Mouse (Mus musculus): ENCODE measurements at regions not wholly inside any gene's neighbourhood (a gene's known extent, or its start where the extent isn't known, plus 50 kb on each side); places are given as distances from the start of the nearest gene placed in this dataset.
A peak's percentile ranks its signal among the peaks of the same experiment; 100 is the strongest.

DNA sequence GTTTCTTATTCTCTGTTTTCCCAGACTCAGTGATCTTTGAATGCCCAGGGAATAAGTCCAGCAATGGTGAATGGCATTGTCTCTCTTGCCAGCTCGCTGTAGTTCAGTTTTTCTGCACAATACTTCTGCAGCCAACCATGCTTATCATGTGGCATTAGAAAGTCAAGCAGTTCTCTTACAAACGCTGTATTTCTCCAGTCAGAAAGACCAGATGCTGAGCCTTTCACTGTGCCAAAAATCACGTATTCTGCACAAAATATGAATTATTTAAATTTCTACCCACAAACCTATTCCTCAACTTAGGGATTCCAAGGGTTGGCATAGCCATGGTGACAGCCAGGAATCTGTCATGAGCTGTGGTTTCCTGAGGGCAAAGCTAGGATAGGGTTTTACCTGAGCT lies 95.0 kb upstream of the 1700025G04Rik start:
- no peak for ATAC-seq (ENCODE audit: low FRiP score, low read depth)

DNA sequence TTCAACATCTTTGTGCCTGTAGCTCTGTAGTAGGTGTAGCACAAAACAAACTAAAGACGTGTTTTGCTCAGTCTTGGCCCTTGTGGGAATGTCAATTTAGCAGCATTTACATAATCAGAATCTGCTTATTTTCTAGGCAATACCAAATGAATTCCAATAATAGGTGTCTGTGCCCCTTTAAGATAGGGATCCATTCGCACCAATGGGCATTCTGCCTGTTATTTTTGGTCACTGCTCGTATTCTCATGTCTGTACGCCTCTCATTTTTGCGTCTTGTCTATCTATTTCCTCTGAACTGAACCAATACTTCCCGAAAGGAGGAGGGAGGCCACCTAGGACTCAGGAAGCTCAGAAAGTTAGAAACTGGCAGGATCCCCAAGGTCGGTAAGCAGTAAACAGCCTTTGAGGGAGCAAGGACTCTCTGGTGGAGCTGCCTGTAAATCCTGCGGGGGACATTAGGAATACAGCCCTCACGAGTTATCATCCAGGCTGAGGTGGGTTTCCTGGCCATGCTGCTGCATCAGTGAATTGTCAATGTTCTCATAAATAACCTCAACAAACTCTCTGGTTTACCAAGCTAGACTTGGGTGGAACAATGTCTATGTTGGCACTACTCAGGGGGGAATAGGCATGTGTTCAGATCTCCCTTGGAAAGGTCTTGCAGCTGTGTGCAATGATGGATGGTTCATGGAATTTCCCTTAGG lies 86.5 kb upstream of the 1700025G04Rik start:
- Histone ChIP-seq H3K4me2 (replicated peaks) (no peak overlapping the region), H3K9me3 (no peaks in the 10 kb centered on the region), H3K4me3 (no peak overlapping the region), H3K9ac (no peak overlapping the region), H3K4me1 (peaks cover under 1% of the 10 kb centered on the region; the same call in 1 of the 2 replicates), H3K27me3 (replicated peaks) (no peaks in the 10 kb centered on the region), H3K36me3 (no peaks in the 10 kb centered on the region), H3K27ac (no peak overlapping the region)
- ATAC-seq (ENCODE audit: low FRiP score, low read depth) = no peak
- WGBS = 85% methylated on average over 9 of the region's 9 CpGs

More for the DNA sequence above, 95.0 kb upstream of the 1700025G04Rik start:
- no peaks in the 10 kb centered on the region for H3K36me3 ChIP-seq
- no peak overlapping the region for H3K4me3 ChIP-seq
- H3K9me3 ChIP-seq = no peaks in the 10 kb centered on the region
- H3K27ac ChIP-seq = no peak overlapping the region
- no peaks in the 10 kb centered on the region for H3K4me1 ChIP-seq
- no peaks in the 10 kb centered on the region for H3K27me3 ChIP-seq (replicated peaks)
- WGBS = 80% methylated on average over 3 of the region's 3 CpGs
- H3K9ac ChIP-seq = no peak overlapping the region
- no peak overlapping the region for H3K4me2 ChIP-seq (replicated peaks)

DNA sequence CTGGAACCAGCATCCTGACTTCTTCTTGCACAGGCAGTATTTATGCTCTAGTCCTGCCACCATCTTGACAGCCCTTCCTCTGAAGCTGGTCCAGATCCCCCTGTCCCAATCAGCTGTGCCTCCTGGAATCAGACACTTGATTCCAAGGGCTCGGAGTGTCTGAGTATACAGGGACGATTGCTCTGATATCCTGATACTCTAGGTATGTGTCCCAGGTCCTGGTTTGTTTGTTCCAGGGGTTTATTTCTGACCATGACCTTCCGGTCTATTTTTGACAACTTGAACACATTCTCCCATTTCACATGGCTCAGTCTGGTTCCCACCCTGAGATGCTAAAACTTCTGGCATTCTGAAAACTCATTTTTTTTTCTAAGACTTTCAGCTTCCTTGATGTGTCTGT lies 85.8 kb upstream of the 1700025G04Rik start:
- H3K9me3 ChIP-seq = no peaks in the 10 kb centered on the region
- H3K27me3 ChIP-seq (replicated peaks) = no peaks in the 10 kb centered on the region
- H3K4me2 ChIP-seq (replicated peaks) = no peak overlapping the region
- H3K36me3 ChIP-seq = no peaks in the 10 kb centered on the region
- H3K27ac ChIP-seq = no peak overlapping the region
- H3K9ac ChIP-seq = no peak overlapping the region
- ATAC-seq (ENCODE audit: low FRiP score, low read depth) = no peak
- H3K4me3 ChIP-seq = no peak overlapping the region
- 92% methylated on average over 3 of the region's 3 CpGs for WGBS
- peaks cover 5% of the 10 kb centered on the region; the same call in 1 of the 2 replicates for H3K4me1 ChIP-seq

DNA sequence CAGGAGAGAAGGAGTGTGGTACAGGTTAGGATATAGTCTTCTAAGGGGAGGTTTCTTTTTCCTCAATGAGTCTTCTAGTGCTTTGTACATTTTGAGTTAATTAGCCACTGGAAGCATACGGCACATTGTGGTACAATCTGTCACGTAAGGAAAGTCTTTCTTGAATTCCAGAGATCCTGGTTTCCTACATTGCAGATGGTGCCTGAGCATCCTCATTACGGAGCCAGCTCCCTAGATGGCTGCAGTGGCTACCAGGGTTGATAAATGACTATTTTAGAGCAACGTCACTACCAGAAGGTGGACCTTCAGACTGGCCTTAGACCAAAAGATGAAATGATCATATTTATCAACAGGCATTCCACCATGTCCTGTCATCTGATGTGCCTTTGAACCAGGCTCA lies 84.5 kb upstream of the 1700025G04Rik start:
- no peak overlapping the region for H3K4me3 ChIP-seq
- no peak overlapping the region for H3K4me2 ChIP-seq (replicated peaks)
- H3K36me3 ChIP-seq = no peaks in the 10 kb centered on the region
- no peak overlapping the region for H3K9ac ChIP-seq
- no peaks in the 10 kb centered on the region for H3K27me3 ChIP-seq (replicated peaks)
- H3K27ac ChIP-seq = no peak overlapping the region
- WGBS = 92% methylated on average over 4 of the region's 4 CpGs
- H3K9me3 ChIP-seq = no peaks in the 10 kb centered on the region
- peaks cover 8% of the 10 kb centered on the region; the same call in 1 of the 2 replicates for H3K4me1 ChIP-seq
- no peak for ATAC-seq (ENCODE audit: low FRiP score, low read depth)

DNA sequence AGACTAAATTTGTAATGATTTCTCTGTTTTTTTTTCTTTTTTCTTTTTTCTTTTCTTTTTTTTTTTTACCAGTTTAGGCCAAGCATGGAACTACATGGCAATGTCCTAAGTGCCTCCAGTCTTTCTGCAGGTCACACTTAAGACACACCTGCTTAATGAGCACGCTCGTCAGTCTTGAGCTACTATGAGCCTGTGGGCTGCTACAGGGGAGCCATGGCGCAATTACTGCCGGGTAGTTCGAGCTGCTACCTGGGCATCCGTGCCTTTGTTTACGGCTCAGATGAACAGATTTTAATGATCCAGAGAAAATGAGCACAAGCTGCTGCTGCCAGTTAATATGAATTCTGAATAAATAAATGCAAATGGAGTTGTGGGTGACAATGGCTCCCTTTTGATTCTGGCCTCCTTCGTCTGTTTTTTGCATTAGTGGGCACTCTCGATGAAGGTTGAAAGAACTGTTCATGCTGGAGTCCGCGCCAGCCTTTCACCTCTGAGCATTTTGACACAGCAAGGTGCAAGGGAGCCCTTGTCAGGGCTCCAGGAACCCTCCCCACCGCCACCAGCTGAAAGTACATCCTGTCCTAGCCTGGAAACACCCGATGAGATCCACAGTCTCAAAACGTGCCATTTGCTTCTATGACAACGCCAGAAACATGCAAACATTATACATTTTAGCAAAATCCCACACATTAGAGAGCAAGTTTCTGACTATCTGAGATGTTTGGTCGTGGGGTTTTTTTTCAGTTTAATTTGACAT lies 81.3 kb upstream of the 1700025G04Rik start:
- H3K36me3 ChIP-seq = no peaks in the 10 kb centered on the region
- no peak overlapping the region for H3K4me3 ChIP-seq
- 60% methylated on average over 16 of the region's 16 CpGs for WGBS
- H3K27me3 ChIP-seq (replicated peaks) = no peaks in the 10 kb centered on the region
- no peaks in the 10 kb centered on the region for H3K9me3 ChIP-seq
- 0 out of 2 replicates have a peak overlapping the region, but pooled peaks have one; percentile 12 for H3K27ac ChIP-seq
- no peak overlapping the region for H3K9ac ChIP-seq
- ATAC-seq (ENCODE audit: low FRiP score, low read depth) = no peak
- no peak overlapping the region for H3K4me2 ChIP-seq (replicated peaks)
- H3K4me1 ChIP-seq = peaks cover 8% of the 10 kb centered on the region; the same call in 1 of the 2 replicates

DNA sequence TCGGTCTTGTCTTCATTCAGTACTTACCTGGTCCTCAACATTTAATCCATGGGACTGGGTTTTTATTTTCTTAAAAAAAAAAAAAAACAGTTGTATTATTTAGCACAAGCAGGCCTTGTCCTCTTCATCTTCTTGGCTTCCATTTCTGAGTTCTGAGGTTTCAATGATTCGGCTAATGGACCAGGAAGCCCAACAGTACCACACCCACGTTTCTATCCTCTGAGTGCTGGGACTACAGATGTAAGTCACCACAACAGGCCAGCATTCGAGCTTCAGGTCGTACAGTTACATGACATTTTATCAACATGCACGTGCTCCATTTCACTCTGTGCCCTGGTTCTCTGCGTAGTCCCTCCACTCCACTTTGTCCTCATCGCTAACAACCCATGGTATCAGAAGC lies 80.7 kb upstream of the 1700025G04Rik start:
- Histone ChIP-seq H3K4me3 (no peak overlapping the region), H3K27me3 (replicated peaks) (no peaks in the 10 kb centered on the region), H3K4me2 (replicated peaks) (no peak overlapping the region), H3K9me3 (no peaks in the 10 kb centered on the region), H3K4me1 (peaks cover 9% of the 10 kb centered on the region), H3K9ac (no peak overlapping the region), H3K36me3 (no peaks in the 10 kb centered on the region), H3K27ac (no peak overlapping the region)
- WGBS = 91% methylated on average over 8 of the region's 8 CpGs
- ATAC-seq (ENCODE audit: low FRiP score, low read depth) = no peak

DNA sequence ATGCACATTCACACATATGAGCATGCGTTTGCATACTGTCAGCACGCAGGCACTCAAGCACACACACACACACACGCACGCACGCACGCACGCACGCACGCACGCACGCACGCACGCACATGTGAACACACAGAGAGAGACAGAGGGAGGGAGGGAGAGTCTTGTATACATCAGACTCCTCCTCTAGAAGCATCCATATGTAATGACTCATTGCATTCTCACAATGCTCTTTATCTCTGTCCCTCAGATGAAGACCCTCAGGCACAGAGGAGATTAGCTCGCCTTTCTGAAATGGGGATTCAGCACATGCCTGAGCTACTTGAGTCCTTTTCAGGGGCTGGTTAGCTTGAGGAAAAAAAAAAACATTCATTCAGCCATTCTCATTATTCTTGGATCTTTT lies 79.6 kb upstream of the 1700025G04Rik start:
- Histone ChIP-seq H3K4me2 (replicated peaks) (no peak overlapping the region), H3K27me3 (replicated peaks) (no peaks in the 10 kb centered on the region), H3K9ac (no peak overlapping the region), H3K9me3 (no peaks in the 10 kb centered on the region), H3K27ac (no peak overlapping the region), H3K4me1 (peaks cover 17% of the 10 kb centered on the region), H3K36me3 (no peaks in the 10 kb centered on the region), H3K4me3 (no peak overlapping the region)
- WGBS = 82% methylated on average over 14 of the region's 14 CpGs
- no peak for ATAC-seq (ENCODE audit: low FRiP score, low read depth)

DNA sequence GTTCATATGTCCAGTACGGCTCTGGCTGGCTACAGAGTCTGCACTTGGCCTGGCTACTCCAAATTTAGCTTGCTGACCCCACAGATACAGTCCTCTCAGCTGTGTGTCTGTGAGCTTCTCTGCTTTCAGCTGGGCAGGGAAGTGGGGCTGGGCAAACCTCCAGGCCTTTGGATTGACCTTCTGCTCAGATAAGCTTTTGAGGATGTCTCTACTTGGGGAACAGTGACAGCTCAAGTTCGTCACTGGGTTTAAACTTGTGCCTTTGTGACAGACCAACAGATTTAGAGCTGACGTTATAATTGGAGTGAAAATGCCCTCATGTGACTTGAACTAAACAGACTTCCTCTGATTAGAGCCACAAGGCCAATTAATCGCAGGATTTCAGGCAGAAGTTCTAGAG lies 78.4 kb upstream of the 1700025G04Rik start:
- H3K36me3 ChIP-seq = no peaks in the 10 kb centered on the region
- ATAC-seq (ENCODE audit: low FRiP score, low read depth) = no peak
- H3K9me3 ChIP-seq = no peaks in the 10 kb centered on the region
- 88% methylated on average over 4 of the region's 4 CpGs for WGBS
- H3K9ac ChIP-seq = no peak overlapping the region
- H3K27ac ChIP-seq = no peak overlapping the region
- no peak overlapping the region for H3K4me3 ChIP-seq
- no peaks in the 10 kb centered on the region for H3K27me3 ChIP-seq (replicated peaks)
- H3K4me1 ChIP-seq = peaks cover 20% of the 10 kb centered on the region
- no peak overlapping the region for H3K4me2 ChIP-seq (replicated peaks)

DNA sequence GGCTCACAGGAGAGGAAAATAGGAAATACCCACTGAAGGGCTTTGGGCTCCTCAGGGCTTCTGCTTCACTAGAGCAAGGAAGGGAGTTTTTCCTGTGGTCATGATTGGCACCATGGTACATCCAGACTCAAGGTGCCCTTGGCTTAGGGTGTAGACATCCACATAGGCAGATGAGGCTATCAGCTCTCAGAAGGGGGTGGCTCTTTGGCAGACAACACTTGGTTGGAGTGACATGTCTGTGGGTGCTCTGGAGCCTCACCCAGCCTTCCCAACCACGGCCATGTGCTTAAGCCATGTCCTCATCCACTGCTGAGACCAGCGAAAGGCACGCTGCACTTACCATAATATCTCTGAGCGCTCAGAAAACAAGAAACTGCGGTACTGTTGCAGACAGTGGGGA lies 77.8 kb upstream of the 1700025G04Rik start:
- Histone ChIP-seq H3K4me2 (replicated peaks) (no peak overlapping the region), H3K27me3 (replicated peaks) (no peaks in the 10 kb centered on the region), H3K9me3 (no peaks in the 10 kb centered on the region), H3K27ac (no peak overlapping the region), H3K9ac (no peak overlapping the region), H3K36me3 (no peaks in the 10 kb centered on the region), H3K4me3 (no peak overlapping the region), H3K4me1 (peaks cover 20% of the 10 kb centered on the region)
- no peak for ATAC-seq (ENCODE audit: low FRiP score, low read depth)
- WGBS = 90% methylated on average over 5 of the region's 5 CpGs

DNA sequence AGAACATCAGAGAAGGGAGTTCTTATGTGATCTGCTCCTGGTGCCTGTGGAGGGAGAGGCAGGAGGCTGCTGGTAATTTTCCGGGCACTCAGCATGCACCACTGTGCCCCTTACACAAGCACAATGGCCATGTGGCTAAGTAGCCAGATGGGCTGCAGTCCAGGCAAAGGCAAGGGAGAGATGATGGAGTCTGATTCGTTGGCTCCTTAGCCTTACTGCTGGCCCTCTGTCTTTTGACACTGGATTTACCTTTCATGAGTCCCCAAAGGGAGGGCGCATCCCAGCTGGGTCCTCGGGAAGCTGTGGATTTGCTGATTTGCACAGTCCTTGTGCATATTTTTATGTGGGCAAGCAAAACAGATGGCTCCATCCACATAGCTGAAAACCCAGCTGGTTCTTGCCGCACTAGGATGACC lies 75.6 kb upstream of the 1700025G04Rik start:
- H3K27ac ChIP-seq = peak overlapping the region; percentile 71
- H3K4me1 ChIP-seq = peaks cover 15% of the 10 kb centered on the region
- H3K4me3 ChIP-seq = no peak overlapping the region
- no peak overlapping the region for H3K9ac ChIP-seq
- peak; percentile 86 for ATAC-seq (ENCODE audit: low FRiP score, low read depth)
- no peaks in the 10 kb centered on the region for H3K27me3 ChIP-seq (replicated peaks)
- no peaks in the 10 kb centered on the region for H3K36me3 ChIP-seq
- WGBS = 37% methylated on average over 5 of the region's 5 CpGs
- H3K4me2 ChIP-seq (replicated peaks) = peak overlapping the region; percentile 0; the same call in 1 of the 2 replicates
- H3K9me3 ChIP-seq = no peaks in the 10 kb centered on the region

DNA sequence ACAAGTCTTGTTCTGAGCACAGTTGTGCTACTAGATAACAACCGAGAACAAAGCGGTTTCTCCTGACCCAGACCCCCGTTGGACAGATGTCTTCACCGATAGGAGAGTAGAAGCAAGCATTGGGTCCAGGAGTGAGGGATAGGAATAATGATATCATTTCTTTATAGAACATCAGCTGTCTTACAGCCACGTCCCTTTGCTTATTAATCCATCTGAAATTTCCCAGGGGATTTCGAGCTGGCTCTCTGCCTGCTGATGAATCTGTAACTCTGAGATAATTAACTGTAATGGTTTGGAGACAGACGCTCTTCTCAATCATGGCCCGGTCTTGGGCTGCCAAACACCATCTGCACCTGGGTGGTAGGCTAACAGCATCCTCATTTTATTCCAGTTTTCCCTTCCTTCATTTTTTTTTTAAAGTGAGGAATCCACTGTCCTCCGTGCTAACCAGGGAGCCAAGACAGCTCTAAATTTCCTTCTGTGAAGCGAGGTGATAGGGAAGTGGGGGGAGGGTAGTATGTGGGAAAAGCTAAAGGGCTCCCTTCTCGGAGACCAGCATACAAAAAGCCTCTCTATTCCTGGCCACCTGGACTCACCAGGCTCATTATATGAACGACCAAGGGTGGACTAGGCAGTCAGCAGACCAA lies 75.0 kb upstream of the 1700025G04Rik start:
- Histone ChIP-seq H3K4me3 (no peak overlapping the region), H3K4me1 (peaks cover 15% of the 10 kb centered on the region), H3K36me3 (no peaks in the 10 kb centered on the region), H3K9ac (no peak overlapping the region), H3K27me3 (replicated peaks) (no peaks in the 10 kb centered on the region), H3K27ac (peak overlapping the region; percentile 71; the same call in 1 of the 2 replicates), H3K4me2 (replicated peaks) (peak overlapping the region; percentile 0; the same call in 1 of the 2 replicates), H3K9me3 (no peaks in the 10 kb centered on the region)
- 46% methylated on average over 12 of the region's 12 CpGs for WGBS
- ATAC-seq (ENCODE audit: low FRiP score, low read depth) = peak; percentile 80

DNA sequence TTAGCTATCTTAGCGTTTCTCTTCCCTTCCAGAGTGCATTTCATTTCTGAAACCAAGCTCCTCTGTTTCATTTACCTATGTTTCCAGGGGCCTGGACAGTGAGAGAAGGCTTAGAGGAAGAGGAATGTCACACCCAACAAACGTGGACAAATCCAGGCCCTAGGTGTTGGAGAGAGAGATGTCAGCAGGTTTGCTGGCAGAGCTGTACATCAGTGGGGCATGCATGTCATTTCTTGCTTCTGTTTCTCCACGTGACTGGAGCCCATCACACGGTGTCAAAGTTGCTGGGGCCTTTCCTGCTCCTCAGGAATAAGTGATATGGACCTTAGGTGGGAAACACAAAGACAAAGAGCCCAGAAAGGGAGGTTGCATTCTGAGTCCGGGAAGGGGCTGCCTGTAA lies 74.3 kb upstream of the 1700025G04Rik start:
- no peaks in the 10 kb centered on the region for H3K36me3 ChIP-seq
- H3K4me2 ChIP-seq (replicated peaks) = no peak overlapping the region
- no peak overlapping the region for H3K9ac ChIP-seq
- no peak overlapping the region for H3K4me3 ChIP-seq
- H3K9me3 ChIP-seq = no peaks in the 10 kb centered on the region
- no peak for ATAC-seq (ENCODE audit: low FRiP score, low read depth)
- H3K4me1 ChIP-seq = peaks cover 12% of the 10 kb centered on the region
- peak overlapping the region; percentile 26; the same call in 1 of the 2 replicates for H3K27ac ChIP-seq
- no peaks in the 10 kb centered on the region for H3K27me3 ChIP-seq (replicated peaks)
- WGBS = 81% methylated on average over 5 of the region's 5 CpGs

All from neural tube, embryonic 12.5 days (tissue).